Mouse (Mus musculus) heart, embryonic 11.5 days (tissue): ENCODE results near the gene Rbm4. TPM values are rescaled to one million over a fixed set of nuclear protein-coding genes. Genes with fewer than 3 reads are reported as not detected.
"Not testable (repeated sequence)": the region's sequence is repeated elsewhere in the genome, so short reads cannot be mapped to it uniquely, and the experiment has no call there.

ENCODE experiments used
- ATAC-seq: fragments of 200-750 bp; cut with Nextera tagmentation; replicated peaks from 2 replicates; pipeline ENCODE4 v1.8.0; 2017; ENCODE audit warnings: moderate library complexity; ENCODE audit not compliant: insufficient number of reproducible peaks, low FRiP score, low TSS enrichment
- H3K27ac ChIP-seq: fragments of 300-500 bp; sonication (generic); 2 replicates; pipeline ENCODE4 v1.5.1; 2014; ENCODE audit warnings: mild to moderate bottlenecking, low read depth, low read length
- H3K27me3 ChIP-seq: fragments of 300-500 bp; sonication (generic); 2 replicates; pipeline ENCODE4 v1.6.1; 2014; ENCODE audit warnings: mild to moderate bottlenecking, low read length, mixed read lengths; ENCODE audit not compliant: control insufficient read depth, insufficient read depth
- H3K36me3 ChIP-seq: fragments of 300-500 bp; sonication (generic); 2 replicates; pipeline ENCODE4 v1.6.1; 2014; ENCODE audit warnings: mild to moderate bottlenecking, low read length, moderate library complexity, mixed read lengths; ENCODE audit not compliant: control insufficient read depth, insufficient read depth
- H3K4me1 ChIP-seq: fragments of 300-500 bp; sonication (generic); 2 replicates; pipeline ENCODE4 v1.6.1; 2014; ENCODE audit warnings: low read length; ENCODE audit not compliant: control insufficient read depth, insufficient read depth
- H3K4me2 ChIP-seq: fragments of 300-500 bp; sonication (generic); 2 replicates; pipeline ENCODE4 v1.6.1; 2014; ENCODE audit warnings: mild to moderate bottlenecking, moderate library complexity
- H3K4me3 ChIP-seq: fragments of 300-500 bp; sonication (generic); 2 replicates; pipeline ENCODE4 v1.5.1; 2014; ENCODE audit warnings: low read depth, low read length
- H3K9ac ChIP-seq: fragments of 300-500 bp; sonication (generic); 2 replicates; pipeline ENCODE4 v1.6.1; 2014; ENCODE audit warnings: mild to moderate bottlenecking, low read depth, low read length, moderate library complexity
- H3K9me3 ChIP-seq: fragments of 300-500 bp; sonication (generic); replicated peaks from 2 replicates; pipeline ENCODE4 v1.6.1; 2016; ENCODE audit warnings: low read length; ENCODE audit not compliant: control insufficient read depth
- WGBS: fragments of 180-500 bp; shearing (Covaris S2); extraction: QIAGEN DNeasy Blood & Tissue Kit; methylation state at CpG from one replicate; pipeline ENCODE4 v1.1.7; 2014; ENCODE audit not compliant: insufficient replicate concordance; 5-methylcytosine and 5-hydroxymethylcytosine counted together
- polyA plus RNA-seq: library from polyadenylated mRNA; unstranded; fragments of >200 nt; fragmentation: Nextera tagmentation; extraction: Ambion mirVana; gene quantifications from 2 replicates; pipeline ENCODE4 v1.2.1, GENCODE M21; 2014

Gene Rbm4
- polyA plus RNA-seq, 1 experiment from 2014 or later: 54.0 TPM

DNA sequence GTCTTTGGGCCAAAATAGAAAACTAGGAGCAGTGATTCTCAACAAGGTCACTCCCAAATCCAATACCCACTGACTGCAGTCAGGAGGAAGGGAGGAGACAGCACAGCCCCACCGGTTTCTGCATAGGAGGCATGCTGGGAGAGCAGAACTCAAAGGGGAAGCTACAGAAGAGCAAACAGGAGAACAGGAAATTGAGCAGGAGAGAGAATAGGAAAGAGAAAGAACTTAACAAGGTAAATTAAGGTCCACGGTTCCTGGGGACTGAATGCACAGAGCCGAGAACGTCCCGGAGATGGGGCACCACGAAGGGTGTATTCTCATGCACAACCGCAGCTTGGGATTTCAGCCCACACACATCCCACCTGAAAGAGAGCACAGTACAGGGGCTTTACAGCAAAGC, 8.5 kb downstream of the Rbm4 start:
- Histone ChIP-seq H3K4me3 (no peak overlapping the region), H3K4me1 (peaks cover 6% of the 10 kb centered on the region; the same call in 1 of the 2 replicates), H3K9ac (no peak overlapping the region), H3K4me2 (no peak overlapping the region), H3K27me3 (no peaks in the 10 kb centered on the region), H3K36me3 (peaks cover 27% of the 10 kb centered on the region), H3K27ac (0 out of 2 replicates have a peak overlapping the region, but pooled peaks have one; percentile 29), H3K9me3 (no peaks in the 10 kb centered on the region)
- no peak for ATAC-seq
- 91% methylated on average over 7 of the region's 7 CpGs for WGBS

DNA sequence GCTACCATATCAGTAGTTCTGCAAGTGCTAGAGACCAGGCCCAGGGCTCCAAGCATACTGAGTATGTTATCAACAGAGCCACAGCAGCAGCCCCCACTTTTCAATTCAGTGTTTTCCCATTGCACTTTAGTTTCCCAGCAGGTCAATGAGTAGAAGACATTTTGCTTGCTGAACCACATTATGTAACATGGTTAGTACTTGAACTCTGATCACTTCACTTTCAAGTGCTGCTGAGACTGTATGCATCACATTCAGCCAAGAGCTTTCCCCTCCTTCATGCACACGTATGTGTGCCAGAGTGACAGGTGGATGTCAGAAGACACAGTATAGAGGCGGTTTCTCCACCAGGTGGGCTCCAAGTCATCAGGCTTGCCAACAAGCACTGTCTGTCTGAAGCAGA, 10.8 kb downstream of the Rbm4 start:
- Histone ChIP-seq H3K36me3 (peaks cover 23% of the 10 kb centered on the region), H3K4me2 (no peak overlapping the region), H3K9ac (no peak overlapping the region), H3K4me3 (no peak overlapping the region), H3K27ac (no peak overlapping the region), H3K9me3 (no peaks in the 10 kb centered on the region), H3K27me3 (no peaks in the 10 kb centered on the region), H3K4me1 (peaks cover 6% of the 10 kb centered on the region; the same call in 1 of the 2 replicates)
- 89% methylated on average over 2 of the region's 2 CpGs for WGBS
- ATAC-seq: no peak

DNA sequence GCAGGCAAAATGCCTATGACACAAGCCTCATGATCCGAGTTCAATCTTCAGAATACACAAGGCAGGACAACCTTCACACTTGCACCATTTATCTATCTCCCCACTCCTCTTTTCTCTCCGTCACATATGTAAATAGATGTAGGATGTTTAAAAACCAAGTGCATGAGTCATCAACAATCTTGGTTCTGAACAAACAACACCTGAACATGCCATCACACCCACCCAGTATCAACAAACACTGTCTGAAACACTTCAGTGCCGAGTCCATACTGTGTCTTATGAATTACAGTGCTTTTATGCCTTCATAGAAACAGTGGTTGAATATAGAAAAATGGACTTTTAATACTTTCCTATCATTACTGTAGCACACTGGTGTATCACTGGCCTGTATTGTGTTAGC, 20.9 kb downstream of the Rbm4 start:
- Histone ChIP-seq H3K4me1 (no peaks in the 10 kb centered on the region), H3K9me3 (no peaks in the 10 kb centered on the region), H3K27ac (no peak overlapping the region), H3K9ac (no peak overlapping the region), H3K4me2 (no peak overlapping the region), H3K27me3 (no peaks in the 10 kb centered on the region), H3K4me3 (no peak overlapping the region), H3K36me3 (peaks cover 15% of the 10 kb centered on the region; the same call in 1 of the 2 replicates)
- WGBS: 84% methylated on average over 3 of the region's 3 CpGs
- no peak for ATAC-seq

DNA sequence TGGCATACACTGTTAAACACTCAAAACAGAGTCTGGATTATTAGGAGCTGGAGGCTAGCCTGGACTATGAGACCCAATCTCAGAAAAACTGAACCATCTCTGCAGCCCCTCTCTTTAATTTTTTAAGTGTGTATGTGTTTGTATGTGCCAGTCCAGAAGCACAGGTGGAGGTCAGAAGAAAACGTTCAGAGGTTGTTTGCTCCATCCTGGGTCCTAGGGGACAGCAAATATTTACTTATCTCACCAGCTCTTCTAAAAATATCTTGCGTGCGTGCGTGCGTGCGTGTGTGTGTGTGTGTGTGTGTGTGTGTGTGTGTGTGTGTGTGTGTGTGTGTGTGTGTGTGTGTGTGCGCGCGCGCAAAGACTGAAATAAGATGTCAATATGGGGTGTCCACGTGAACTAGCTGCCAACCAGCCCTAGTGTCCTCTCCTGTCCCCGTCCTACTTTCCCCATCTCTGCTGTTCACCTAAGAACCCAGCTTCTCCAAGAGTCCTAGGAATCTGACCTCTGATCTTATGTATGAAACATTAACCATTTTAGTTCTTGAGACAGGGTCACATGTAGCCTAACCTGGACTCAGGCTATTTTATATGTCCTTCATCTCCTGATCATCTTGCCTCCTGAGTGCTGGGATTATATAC, 26.1 kb downstream of the Rbm4 start:
- H3K4me3 ChIP-seq: no peak overlapping the region
- no peak overlapping the region for H3K4me2 ChIP-seq
- peaks cover 18% of the 10 kb centered on the region; the same call in 1 of the 2 replicates for H3K36me3 ChIP-seq
- H3K9ac ChIP-seq: no peak overlapping the region
- ATAC-seq: no peak
- no peaks in the 10 kb centered on the region for H3K4me1 ChIP-seq
- no peak overlapping the region for H3K27ac ChIP-seq
- no peaks in the 10 kb centered on the region for H3K27me3 ChIP-seq
- no peaks in the 10 kb centered on the region for H3K9me3 ChIP-seq
- 74% methylated on average over 12 of the region's 12 CpGs for WGBS

DNA sequence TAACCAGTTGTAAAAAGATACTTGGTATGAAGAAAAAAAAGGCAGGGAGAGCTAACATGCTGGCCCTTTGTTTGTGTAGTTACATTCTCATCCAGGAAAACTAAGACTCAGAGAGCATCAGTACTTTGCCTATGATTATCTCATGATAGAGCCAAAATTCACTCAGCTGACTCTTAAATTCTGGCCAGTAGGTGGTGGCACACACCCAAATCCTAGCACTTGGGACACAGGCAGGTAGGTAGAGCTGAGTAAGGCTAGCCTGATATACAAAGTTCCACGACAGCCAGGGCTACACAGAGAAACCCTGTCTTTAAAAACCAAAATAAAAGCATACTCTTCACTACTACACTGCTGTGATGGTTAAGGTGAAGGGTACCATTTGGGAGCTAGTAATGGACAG, 30.8 kb downstream of the Rbm4 start:
- 64% methylated on average over 1 of the region's 1 CpGs for WGBS
- H3K36me3 ChIP-seq: peaks cover 11% of the 10 kb centered on the region; the same call in 1 of the 2 replicates
- no peak; the same call in 1 of the 2 replicates for ATAC-seq
- peaks cover 5% of the 10 kb centered on the region for H3K4me1 ChIP-seq
- no peak overlapping the region for H3K4me2 ChIP-seq
- H3K27me3 ChIP-seq: no peaks in the 10 kb centered on the region
- no peaks in the 10 kb centered on the region for H3K9me3 ChIP-seq
- no peak overlapping the region for H3K27ac ChIP-seq
- no peak overlapping the region for H3K9ac ChIP-seq
- no peak overlapping the region for H3K4me3 ChIP-seq

DNA sequence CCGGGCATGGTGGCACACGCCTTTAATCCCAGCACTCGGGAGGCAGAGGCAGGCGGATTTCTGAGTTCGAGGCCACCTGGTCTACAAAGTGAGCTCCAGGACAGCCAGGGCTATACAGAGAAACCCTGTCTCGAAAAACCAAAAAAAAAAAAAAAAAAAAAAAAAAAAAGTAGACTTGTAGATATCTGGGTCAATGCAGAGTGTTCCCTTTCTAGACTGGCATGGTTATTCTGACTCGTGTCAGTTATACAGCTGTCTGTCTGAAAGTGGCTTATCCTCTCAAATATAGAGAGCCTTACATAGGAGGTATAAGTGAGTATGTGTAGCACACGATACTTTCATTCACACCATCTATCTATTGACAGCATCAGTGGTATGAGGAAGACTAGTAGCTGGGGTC, 33.2 kb downstream of the Rbm4 start:
- ATAC-seq: not testable (repeated sequence)

DNA sequence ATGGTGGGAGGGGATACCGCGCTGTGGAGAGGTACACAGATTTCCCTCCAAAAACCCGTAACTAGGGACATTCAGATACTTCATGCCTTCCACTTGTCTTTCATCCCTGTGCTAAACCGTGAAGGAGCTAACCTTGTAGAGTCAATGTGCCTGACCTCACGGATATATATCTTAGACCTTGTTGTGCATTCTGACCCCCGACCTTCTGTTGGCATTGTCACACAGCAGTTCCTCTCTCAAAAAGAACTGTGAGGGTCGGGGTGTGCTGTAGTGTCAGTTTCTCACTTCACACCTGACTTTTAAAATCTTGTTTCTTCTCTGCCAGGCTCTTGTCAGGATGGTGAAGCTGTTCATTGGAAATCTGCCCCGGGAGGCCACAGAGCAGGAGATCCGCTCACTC, 36.8 kb downstream of the Rbm4 start:
- Histone ChIP-seq H3K4me3 (peak overlapping the region; percentile 80), H3K9ac (peak overlapping the region; percentile 94), H3K4me1 (peaks cover 9% of the 10 kb centered on the region), H3K4me2 (peak overlapping the region; percentile 84), H3K27me3 (no peaks in the 10 kb centered on the region), H3K36me3 (peaks cover 1% of the 10 kb centered on the region; the same call in 1 of the 2 replicates), H3K9me3 (no peaks in the 10 kb centered on the region), H3K27ac (peak overlapping the region; percentile 91; the same call in 1 of the 2 replicates)
- no peak for ATAC-seq
- 8% methylated on average over 9 of the region's 9 CpGs for WGBS

More for the DNA sequence above, 33.2 kb downstream of the Rbm4 start:
- H3K4me2 ChIP-seq, H3K27me3 ChIP-seq, H3K27ac ChIP-seq, H3K36me3 ChIP-seq, H3K4me3 ChIP-seq, H3K9ac ChIP-seq, H3K4me1 ChIP-seq, H3K9me3 ChIP-seq: not testable (repeated sequence)
- 87% methylated on average over 8 of the region's 8 CpGs for WGBS

DNA sequence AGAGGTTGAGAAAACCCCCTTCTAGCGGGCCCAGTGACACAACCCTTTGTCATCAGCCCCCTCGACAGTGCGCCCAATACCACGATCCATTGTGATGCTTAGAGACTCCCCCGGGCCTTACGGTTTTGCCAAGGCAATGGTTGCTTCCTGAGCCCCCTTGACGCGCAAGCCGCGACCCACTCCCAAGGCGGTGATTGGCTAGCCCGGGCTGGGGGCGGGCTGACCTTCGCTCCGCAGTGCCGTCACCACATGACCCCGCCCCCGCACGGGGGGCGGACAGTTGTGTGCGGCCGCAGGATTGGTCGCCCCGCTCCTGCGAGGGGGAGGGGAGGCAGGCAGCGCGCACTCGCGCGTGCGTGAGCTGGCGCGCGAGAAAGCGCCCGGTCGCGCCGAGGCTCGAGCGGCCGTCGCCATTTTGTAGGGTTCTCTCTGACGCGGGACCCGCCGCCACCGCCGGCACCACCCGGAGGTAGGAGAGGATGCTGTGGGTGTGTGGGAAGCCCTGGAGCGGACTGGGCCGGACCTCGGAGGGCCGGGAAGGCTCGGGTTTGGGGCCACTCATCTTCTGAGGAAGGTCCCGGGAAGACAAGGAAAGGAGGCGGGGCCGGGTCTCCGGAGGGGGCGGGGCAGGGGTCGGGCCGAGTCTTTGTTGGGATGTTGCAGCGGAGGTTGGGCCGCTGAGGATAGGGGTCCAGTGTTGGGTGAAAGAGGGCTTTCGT, 37.3 kb downstream of the Rbm4 start, which contains the start of gene Rbm4b:
Gene Rbm4b, plus strand, starts transcription at position 305 of the 719 bp plus-strand sequence.
- H3K27ac ChIP-seq: peak within 1 kb of the TSS; percentile 91
- peak within 1 kb of the TSS; percentile 94 for H3K9ac ChIP-seq
- peak within 1 kb of the TSS; percentile 84 for H3K4me2 ChIP-seq
- no peaks in the 10 kb centered on the region for H3K27me3 ChIP-seq
- H3K4me3 ChIP-seq: peak within 1 kb of the TSS; percentile 80
- H3K36me3 ChIP-seq: no peaks in the 10 kb centered on the region; the same call in 1 of the 2 replicates
- H3K9me3 ChIP-seq: no peaks in the 10 kb centered on the region
- peak; percentile 97 for ATAC-seq
- peaks cover 9% of the 10 kb centered on the region for H3K4me1 ChIP-seq
- WGBS: under 1% methylated on average over 61 of the region's 65 CpGs
